Mouse (Mus musculus): ENCODE data around the gene Fgfr2. TPM values are rescaled to one million over a fixed set of nuclear protein-coding genes. Genes with fewer than 3 reads are reported as not detected.
A peak's percentile ranks its signal among the peaks of the same experiment; 100 is the strongest.

Fgfr2 gene
- total RNA-seq, 1 experiment from 2014 or later: not detected

GRCm38 (mm10) chr7:132811716-132812618 lies 311.2 kb downstream of the Fgfr2 start:
- ATAC-seq (replicated peaks in 1 of 2; ENCODE audit: insufficient read depth in 1 of 2, low FRiP score in 2 of 2, low TSS enrichment in 1 of 2, low read depth in 1 of 2, poor library complexity in 2 of 2, severe bottlenecking in 2 of 2): peak in 1 of 2 experiments; percentile 19; a peak in 1 of 4 replicates

GRCm38 (mm10) chr7:132810879-132811278 lies 312.3 kb downstream of the Fgfr2 start:
- peak; percentile 62 to 76 for ATAC-seq (replicated peaks in 1 of 2; ENCODE audit: insufficient read depth in 1 of 2, low FRiP score in 2 of 2, low TSS enrichment in 1 of 2, low read depth in 1 of 2, poor library complexity in 2 of 2, severe bottlenecking in 2 of 2)

GRCm38 (mm10) chr7:132810368-132810767 lies 312.8 kb downstream of the Fgfr2 start:
- no peak for ATAC-seq (replicated peaks in 1 of 2; ENCODE audit: insufficient read depth in 1 of 2, low FRiP score in 2 of 2, low TSS enrichment in 1 of 2, low read depth in 1 of 2, poor library complexity in 2 of 2, severe bottlenecking in 2 of 2)

GRCm38 (mm10) chr7:132809721-132810120 lies 313.4 kb downstream of the Fgfr2 start:
- no peak for ATAC-seq (replicated peaks in 1 of 2; ENCODE audit: insufficient read depth in 1 of 2, low FRiP score in 2 of 2, low TSS enrichment in 1 of 2, low read depth in 1 of 2, poor library complexity in 2 of 2, severe bottlenecking in 2 of 2)

GRCm38 (mm10) chr7:132808841-132809682 lies 314.1 kb downstream of the Fgfr2 start:
- ATAC-seq (replicated peaks in 1 of 2; ENCODE audit: insufficient read depth in 1 of 2, low FRiP score in 2 of 2, low TSS enrichment in 1 of 2, low read depth in 1 of 2, poor library complexity in 2 of 2, severe bottlenecking in 2 of 2): no peak

GRCm38 (mm10) chr7:132808051-132808796 lies 314.9 kb downstream of the Fgfr2 start:
- no peak for ATAC-seq (replicated peaks in 1 of 2; ENCODE audit: insufficient read depth in 1 of 2, low FRiP score in 2 of 2, low TSS enrichment in 1 of 2, low read depth in 1 of 2, poor library complexity in 2 of 2, severe bottlenecking in 2 of 2)

GRCm38 (mm10) chr7:132806926-132807857 lies 316.0 kb downstream of the Fgfr2 start:
- no peak for ATAC-seq (replicated peaks in 1 of 2; ENCODE audit: insufficient read depth in 1 of 2, low FRiP score in 2 of 2, low TSS enrichment in 1 of 2, low read depth in 1 of 2, poor library complexity in 2 of 2, severe bottlenecking in 2 of 2)

- no peak for ATAC-seq (replicated peaks in 1 of 2; ENCODE audit: insufficient read depth in 1 of 2, low FRiP score in 2 of 2, low TSS enrichment in 1 of 2, low read depth in 1 of 2, poor library complexity in 2 of 2, severe bottlenecking in 2 of 2)
These were observed 316.9 kb downstream of the Fgfr2 start for GRCm38 (mm10) chr7:132806286-132806685.

- no peak for ATAC-seq (replicated peaks in 1 of 2; ENCODE audit: insufficient read depth in 1 of 2, low FRiP score in 2 of 2, low TSS enrichment in 1 of 2, low read depth in 1 of 2, poor library complexity in 2 of 2, severe bottlenecking in 2 of 2)
These were observed 318.2 kb downstream of the Fgfr2 start for GRCm38 (mm10) chr7:132804951-132805350.

- no peak for ATAC-seq (replicated peaks in 1 of 2; ENCODE audit: insufficient read depth in 1 of 2, low FRiP score in 2 of 2, low TSS enrichment in 1 of 2, low read depth in 1 of 2, poor library complexity in 2 of 2, severe bottlenecking in 2 of 2)
These were observed 318.7 kb downstream of the Fgfr2 start for GRCm38 (mm10) chr7:132804461-132804860.

GRCm38 (mm10) chr7:132803962-132804361 lies 319.2 kb downstream of the Fgfr2 start:
- peak; percentile 55 to 56 for ATAC-seq (replicated peaks in 1 of 2; ENCODE audit: insufficient read depth in 1 of 2, low FRiP score in 2 of 2, low TSS enrichment in 1 of 2, low read depth in 1 of 2, poor library complexity in 2 of 2, severe bottlenecking in 2 of 2)

- no peak for ATAC-seq (replicated peaks in 1 of 2; ENCODE audit: insufficient read depth in 1 of 2, low FRiP score in 2 of 2, low TSS enrichment in 1 of 2, low read depth in 1 of 2, poor library complexity in 2 of 2, severe bottlenecking in 2 of 2)
These were observed 319.8 kb downstream of the Fgfr2 start for GRCm38 (mm10) chr7:132803336-132803735.

- ATAC-seq (replicated peaks in 1 of 2; ENCODE audit: insufficient read depth in 1 of 2, low FRiP score in 2 of 2, low TSS enrichment in 1 of 2, low read depth in 1 of 2, poor library complexity in 2 of 2, severe bottlenecking in 2 of 2): no peak
These were observed 320.5 kb downstream of the Fgfr2 start for GRCm38 (mm10) chr7:132802691-132803090.

GRCm38 (mm10) chr7:132802066-132802465 lies 321.1 kb downstream of the Fgfr2 start:
- no peak for ATAC-seq (replicated peaks in 1 of 2; ENCODE audit: insufficient read depth in 1 of 2, low FRiP score in 2 of 2, low TSS enrichment in 1 of 2, low read depth in 1 of 2, poor library complexity in 2 of 2, severe bottlenecking in 2 of 2)

GRCm38 (mm10) chr7:132801509-132801908 lies 321.6 kb downstream of the Fgfr2 start:
- ATAC-seq (replicated peaks in 1 of 2; ENCODE audit: insufficient read depth in 1 of 2, low FRiP score in 2 of 2, low TSS enrichment in 1 of 2, low read depth in 1 of 2, poor library complexity in 2 of 2, severe bottlenecking in 2 of 2): no peak

GRCm38 (mm10) chr7:132800868-132801267 lies 322.3 kb downstream of the Fgfr2 start:
- no peak for ATAC-seq (replicated peaks in 1 of 2; ENCODE audit: insufficient read depth in 1 of 2, low FRiP score in 2 of 2, low TSS enrichment in 1 of 2, low read depth in 1 of 2, poor library complexity in 2 of 2, severe bottlenecking in 2 of 2)

All from hematopoietic stem cell, adult 5-6 weeks (primary cell).